Mouse (Mus musculus) G1E (cell line): ENCODE measurements around the gene Kmt5b. TPM values are rescaled to one million over a fixed set of nuclear protein-coding genes. Genes with fewer than 3 reads are reported as not detected.

Experiments
- ATAC-seq: 2 replicates; pipeline ENCODE4 v1.8.0; 2016; ENCODE audit warnings: mild to moderate bottlenecking; ENCODE audit not compliant: insufficient number of reproducible peaks, poor library complexity, low FRiP score, severe bottlenecking; ENCODE audit errors: extremely low read depth
- DNase-seq: peaks from one replicate; pipeline ENCODE4 v3.0.0; 2012; ENCODE audit warnings: low spot score
- H3K27me3 ChIP-seq: 2 replicates; pipeline ENCODE4 v1.6.1; 2012; ENCODE audit warnings: mild to moderate bottlenecking, low read length, inconsistent platforms; ENCODE audit not compliant: insufficient read depth
- H3K36me3 ChIP-seq: replicated peaks from 2 replicates; pipeline ENCODE3; 2012; ENCODE audit warnings: mild to moderate bottlenecking, inconsistent platforms
- H3K4me1 ChIP-seq: 2 replicates; pipeline ENCODE4 v1.6.1; 2012; ENCODE audit warnings: low read depth, low read length, inconsistent platforms, mixed read lengths; ENCODE audit not compliant: insufficient read depth
- H3K4me3 ChIP-seq: 2 replicates; pipeline ENCODE4 v1.5.1; 2012; ENCODE audit warnings: low read depth, mild to moderate bottlenecking, inconsistent platforms, low read length, moderate library complexity, mixed read lengths
- H3K9me3 ChIP-seq: replicated peaks from 2 replicates; pipeline ENCODE4 v1.6.1; 2012; ENCODE audit warnings: inconsistent platforms
- CTCF ChIP-seq: IDR thresholded peaks from 2 replicates; pipeline ENCODE4 v1.5.1; 2012; ENCODE audit warnings: low read depth, low read length, inconsistent platforms, mixed read lengths
- GATA1 ChIP-seq: IDR thresholded peaks from 2 replicates; pipeline ENCODE4 v1.6.1; 2012; ENCODE audit warnings: borderline replicate concordance, low read length, inconsistent platforms, mixed read lengths
- GATA2 ChIP-seq: IDR thresholded peaks from 2 replicates; pipeline ENCODE4 v1.6.1; 2012; ENCODE audit warnings: low read depth, low read length, inconsistent platforms, borderline replicate concordance
- POLR2AphosphoS5 ChIP-seq: IDR thresholded peaks from 2 replicates; pipeline ENCODE4 v1.6.1; 2012; ENCODE audit warnings: low read depth, low read length, inconsistent platforms; ENCODE audit not compliant: insufficient replicate concordance
- TAL1 ChIP-seq: conservative IDR thresholded peaks from 2 replicates; pipeline ENCODE4 v1.6.1; 2012; ENCODE audit warnings: low read depth, low read length, inconsistent platforms, mixed read lengths
- polyA plus RNA-seq: library from polyadenylated mRNA; stranded (reverse); fragments of >175 nt; gene quantifications from 2 replicates; pipeline ENCODE4 v1.2.3, GENCODE M21; 2012
- total RNA-seq, 2 experiments: library from RNA; stranded (forward) in 1 of 2; stranded (reverse) in 1 of 2; fragments of 200-1000 nt in 1 of 2; fragments of >200 nt in 1 of 2; fragmentation: Nextera tagmentation in 1 of 2; gene quantifications; 2 replicates each; pipeline ENCODE4 v1.2.3; 2014 to 2017

The Kmt5b gene
- total and polyA plus RNA-seq, 3 experiments, result 5.3 to 36.4 (median 26.0) TPM

DNA sequence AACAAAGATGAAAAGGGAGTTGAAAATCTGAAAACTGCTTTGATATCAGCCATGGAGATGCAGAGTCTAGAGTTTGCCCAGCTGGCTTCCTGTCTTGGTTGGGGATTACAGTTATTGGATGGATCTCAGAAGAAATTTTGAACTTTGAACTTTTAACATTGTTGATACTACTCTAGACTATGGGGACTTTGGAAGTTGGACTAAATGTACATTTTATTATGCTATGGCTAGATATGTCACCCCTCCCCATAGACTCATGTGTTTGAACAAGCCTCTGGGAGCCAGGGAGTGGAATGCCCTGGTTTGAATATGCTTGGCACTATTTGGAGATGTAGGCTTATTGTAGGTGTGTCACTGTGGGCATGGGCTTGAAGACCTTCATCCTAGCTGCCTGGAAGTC is 57.8 kb downstream of the Kmt5b start:
- no peak for ATAC-seq
- no peaks in the 10 kb centered on the region for H3K36me3 ChIP-seq
- no peak overlapping the region for H3K4me3 ChIP-seq
- peaks cover 2% of the 10 kb centered on the region; the same call in 1 of the 2 replicates for H3K9me3 ChIP-seq
- no peaks in the 10 kb centered on the region; the same call in 1 of the 2 replicates for H3K4me1 ChIP-seq
- no peak for TF ChIP-seq CTCF
- TF ChIP-seq POLR2AphosphoS5, result no peak
- TF ChIP-seq GATA2, result no peak
- no peak for TF ChIP-seq GATA1
- no peak for TF ChIP-seq TAL1
- H3K27me3 ChIP-seq, result no peaks in the 10 kb centered on the region
- DNase-seq, result no peak

DNA sequence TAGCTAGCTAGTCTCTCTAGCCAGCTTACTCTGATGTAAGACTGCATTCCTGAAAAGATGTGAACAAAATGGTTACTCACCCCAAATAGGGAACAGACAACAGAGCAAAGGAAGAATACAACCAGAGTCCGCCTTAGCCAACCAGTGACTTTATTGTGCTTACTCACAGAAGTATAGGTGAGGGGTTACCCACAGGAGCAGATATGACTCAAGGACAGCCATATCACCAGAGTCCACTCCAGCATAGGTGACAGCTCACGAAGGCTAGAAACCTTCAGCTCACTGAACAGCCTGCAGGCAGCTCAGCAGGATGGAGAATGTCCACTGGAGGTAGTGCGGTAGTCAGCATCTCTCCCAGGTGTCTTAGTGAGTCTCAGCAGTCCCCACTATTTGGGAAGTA is 62.6 kb downstream of the Kmt5b start:
- DNase-seq, result no peak
- Histone ChIP-seq H3K36me3 (no peaks in the 10 kb centered on the region), H3K9me3 (no peaks in the 10 kb centered on the region), H3K4me1 (peaks cover 5% of the 10 kb centered on the region), H3K27me3 (peaks cover 7% of the 10 kb centered on the region; the same call in 1 of the 2 replicates), H3K4me3 (no peak overlapping the region)
- no peak for ATAC-seq
- TF ChIP-seq TAL1 (no peak), GATA1 (no peak), CTCF (no peak), POLR2AphosphoS5 (no peak), GATA2 (no peak)

DNA sequence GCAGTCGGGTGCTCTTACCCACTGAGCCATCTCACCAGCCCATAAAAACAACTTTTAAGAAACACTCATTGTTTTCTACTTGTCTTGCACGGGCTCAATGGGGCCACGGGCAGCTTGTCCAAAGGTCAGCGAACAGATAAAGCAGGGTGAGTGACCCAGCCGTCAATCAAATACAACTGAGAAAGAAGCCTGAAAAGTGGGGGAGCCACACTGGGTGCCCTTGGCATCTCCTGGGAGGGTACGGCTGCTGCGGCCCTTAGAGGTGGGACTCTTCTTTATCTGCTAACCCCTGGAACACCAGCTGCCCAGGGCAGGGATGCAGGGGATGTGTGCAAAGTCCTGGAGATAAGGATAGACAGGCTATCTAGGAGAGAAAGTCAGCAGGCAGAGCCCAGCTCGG is 64.5 kb downstream of the Kmt5b start:
- peaks cover 10% of the 10 kb centered on the region for H3K4me1 ChIP-seq
- no peaks in the 10 kb centered on the region for H3K36me3 ChIP-seq
- H3K9me3 ChIP-seq, result no peaks in the 10 kb centered on the region
- H3K27me3 ChIP-seq, result peaks cover 11% of the 10 kb centered on the region; the same call in 1 of the 2 replicates
- no peak for DNase-seq
- no peak for ATAC-seq
- H3K4me3 ChIP-seq, result no peak overlapping the region
- TF ChIP-seq TAL1, result no peak
- no peak for TF ChIP-seq GATA1
- no peak for TF ChIP-seq POLR2AphosphoS5
- TF ChIP-seq CTCF, result no peak
- no peak for TF ChIP-seq GATA2

DNA sequence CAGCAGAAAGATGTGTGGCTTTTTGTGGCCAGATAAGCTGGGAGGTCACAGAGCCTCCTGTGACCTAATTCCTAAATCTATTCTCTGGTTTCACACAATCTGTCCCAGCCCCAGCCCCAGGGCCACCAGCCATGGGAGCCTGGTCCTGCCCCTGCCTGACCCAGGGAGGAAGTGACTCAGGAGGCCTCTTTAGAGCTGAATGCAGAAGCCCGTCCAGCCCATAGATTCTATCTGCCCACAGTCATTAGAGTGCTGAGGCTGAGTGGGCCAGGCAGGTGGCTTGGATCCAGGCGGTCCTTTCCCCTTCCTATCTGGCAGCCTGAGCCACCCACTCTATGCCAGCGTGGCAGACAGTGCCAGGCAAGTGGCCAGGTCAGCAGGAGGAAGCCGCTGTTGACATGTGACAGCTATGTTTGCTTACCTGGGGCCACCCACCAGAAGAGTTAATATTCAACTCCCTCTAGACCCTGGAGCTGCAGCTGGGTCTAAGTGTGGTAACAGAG is 65.7 kb downstream of the Kmt5b start:
- H3K36me3 ChIP-seq, result no peaks in the 10 kb centered on the region
- ATAC-seq (no peak), DNase-seq (peak; percentile 12)
- H3K27me3 ChIP-seq, result peaks cover 11% of the 10 kb centered on the region; the same call in 1 of the 2 replicates
- TF ChIP-seq GATA1, result no peak
- no peak for TF ChIP-seq TAL1
- no peak for TF ChIP-seq CTCF
- TF ChIP-seq GATA2, result no peak
- TF ChIP-seq POLR2AphosphoS5, result no peak
- H3K9me3 ChIP-seq, result no peaks in the 10 kb centered on the region
- H3K4me3 ChIP-seq, result no peak overlapping the region
- peaks cover 14% of the 10 kb centered on the region for H3K4me1 ChIP-seq

DNA sequence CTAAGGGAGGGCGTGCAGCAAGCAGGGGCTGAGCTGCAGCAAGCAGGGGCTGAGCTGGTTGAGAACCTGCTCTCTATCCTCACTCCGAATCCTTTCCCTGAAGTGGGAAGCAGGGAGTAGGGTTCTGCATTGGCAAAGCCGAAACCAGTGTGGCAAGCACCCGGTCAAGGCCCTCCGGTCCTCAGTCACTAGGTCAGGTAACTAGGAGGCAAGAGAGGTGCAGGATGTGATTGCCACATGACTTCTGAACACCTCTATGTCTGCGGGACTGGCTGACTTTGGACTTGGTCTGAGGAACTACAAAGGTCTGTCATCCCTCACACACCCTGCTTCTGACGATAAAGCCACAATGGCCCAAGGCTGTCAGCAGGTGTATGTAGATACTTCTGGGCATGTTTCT is 67.1 kb downstream of the Kmt5b start:
- Histone ChIP-seq H3K4me3 (no peak overlapping the region), H3K36me3 (no peaks in the 10 kb centered on the region), H3K27me3 (peaks cover 11% of the 10 kb centered on the region; the same call in 1 of the 2 replicates), H3K9me3 (no peaks in the 10 kb centered on the region), H3K4me1 (peaks cover 14% of the 10 kb centered on the region)
- DNase-seq (no peak), ATAC-seq (no peak)
- TF ChIP-seq GATA2 (no peak), GATA1 (no peak), CTCF (no peak), POLR2AphosphoS5 (no peak), TAL1 (no peak)

DNA sequence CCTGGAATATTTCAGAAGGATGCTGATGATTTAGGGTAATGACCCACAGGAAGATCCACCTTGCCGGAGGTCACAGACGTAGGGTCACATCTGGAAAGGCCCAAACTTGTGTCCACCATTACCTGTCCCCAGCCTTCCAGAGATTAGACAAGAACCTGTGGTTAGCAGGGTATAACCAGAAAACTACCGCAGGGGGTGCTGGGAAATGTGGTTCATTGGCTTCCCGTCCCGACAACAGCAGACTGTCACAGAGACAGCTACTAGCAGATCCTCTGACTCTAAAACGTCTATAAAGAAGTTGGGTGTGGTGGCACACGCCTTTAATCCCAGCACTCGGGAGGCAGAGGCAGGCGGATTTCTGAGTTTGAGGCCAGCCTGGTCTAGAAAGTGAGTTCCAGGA is 69.6 kb downstream of the Kmt5b start:
- H3K4me3 ChIP-seq, result no peak overlapping the region
- no peaks in the 10 kb centered on the region for H3K36me3 ChIP-seq
- TF ChIP-seq GATA1 (no peak), CTCF (no peak), POLR2AphosphoS5 (no peak), GATA2 (no peak), TAL1 (no peak)
- H3K9me3 ChIP-seq, result no peaks in the 10 kb centered on the region
- H3K27me3 ChIP-seq, result peaks cover 18% of the 10 kb centered on the region
- peaks cover 14% of the 10 kb centered on the region for H3K4me1 ChIP-seq
- DNase-seq, result no peak
- ATAC-seq, result no peak

DNA sequence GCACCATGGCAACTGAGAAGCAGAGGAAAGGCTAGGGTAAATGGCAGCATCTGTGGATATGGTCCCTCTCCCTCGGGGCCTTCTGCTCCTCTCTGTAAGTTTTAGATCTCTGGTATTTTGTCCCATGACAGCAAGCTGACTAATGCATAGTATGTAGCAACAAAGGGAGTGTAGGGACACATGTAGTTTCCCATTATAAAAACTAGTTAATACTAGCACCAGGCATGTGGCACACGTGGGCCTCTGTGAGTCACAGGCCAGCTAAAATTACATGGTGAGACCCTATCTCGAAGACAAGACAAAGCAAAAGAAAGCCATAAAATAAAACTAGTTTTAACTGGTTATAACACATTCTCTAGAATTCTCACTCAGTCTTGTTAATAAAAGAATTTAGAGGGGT is 71.7 kb downstream of the Kmt5b start:
- Histone ChIP-seq H3K27me3 (peaks cover 14% of the 10 kb centered on the region), H3K36me3 (no peaks in the 10 kb centered on the region), H3K4me3 (no peak overlapping the region), H3K4me1 (peaks cover 11% of the 10 kb centered on the region), H3K9me3 (no peaks in the 10 kb centered on the region)
- ATAC-seq, result no peak
- TF ChIP-seq GATA2 (no peak), TAL1 (no peak)
- DNase-seq, result no peak
